Mouse (Mus musculus): ENCODE data around the gene Vps16. TPM values are rescaled to one million over a fixed set of nuclear protein-coding genes. Genes with fewer than 3 reads are reported as not detected.

Gene Vps16
- polyA plus RNA-seq, 1 experiment from 2014 or later: 91.7 TPM

DNA sequence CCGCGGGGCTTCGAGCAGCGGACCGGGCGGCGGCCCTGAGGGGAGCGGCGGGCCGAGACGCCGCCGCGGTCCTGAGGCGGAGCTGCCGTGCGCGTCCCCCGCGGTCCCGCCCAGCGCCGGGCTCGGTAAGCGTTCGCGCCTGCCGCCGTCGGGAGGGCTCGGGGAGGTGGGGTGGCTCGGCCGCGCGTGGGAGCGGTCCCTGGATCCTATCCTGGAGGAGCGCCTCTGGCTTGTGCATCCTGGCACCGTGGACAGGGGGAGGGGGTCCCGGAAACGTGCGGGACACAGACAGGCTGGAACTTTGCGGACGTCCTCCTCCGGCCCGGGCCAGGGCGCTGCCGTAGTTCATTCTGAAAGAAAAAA, 26.3 kb downstream of the Vps16 start:
- H3K9ac ChIP-seq (ENCODE audit: low read length): peak overlapping the region; percentile 88
- peak overlapping the region; percentile 79 for H3K4me2 ChIP-seq
- H3K36me3 ChIP-seq (ENCODE audit: control insufficient read depth, insufficient read depth, low read length): no peaks in the 10 kb centered on the region
- peaks cover 4% of the 10 kb centered on the region; the same call in 1 of the 2 replicates for H3K27me3 ChIP-seq (ENCODE audit: control insufficient read depth, insufficient read depth, low read length)
- ATAC-seq (ENCODE audit: low FRiP score) (peak; percentile 85), DNase-seq (ENCODE audit: low spot score, missing footprints) (no peak)
- H3K9me3 ChIP-seq (ENCODE audit: control insufficient read depth, low read length): no peaks in the 10 kb centered on the region
- peak overlapping the region; percentile 60 for H3K27ac ChIP-seq (ENCODE audit: low read depth, low read length)
- peaks cover 11% of the 10 kb centered on the region; the same call in 1 of the 2 replicates for H3K4me1 ChIP-seq (ENCODE audit: control insufficient read depth, insufficient read depth, low read length)
- WGBS: under 1% methylated on average over 36 of the region's 47 CpGs
- H3K4me3 ChIP-seq (ENCODE audit: low read depth, low read length): peak overlapping the region; percentile 91

GRCm38 (mm10) chr2:130451086-130451726, 27.1 kb downstream of the Vps16 start:
- peak overlapping the region; percentile 88 for H3K9ac ChIP-seq (ENCODE audit: low read length)
- H3K4me2 ChIP-seq: peak overlapping the region; percentile 79
- peaks cover 11% of the 10 kb centered on the region; the same call in 1 of the 2 replicates for H3K4me1 ChIP-seq (ENCODE audit: control insufficient read depth, insufficient read depth, low read length)
- no peak overlapping the region for H3K27ac ChIP-seq (ENCODE audit: low read depth, low read length)
- DNase-seq (ENCODE audit: low spot score, missing footprints) (no peak), ATAC-seq (ENCODE audit: low FRiP score) (no peak)
- WGBS: 74% methylated on average over 14 of the region's 14 CpGs
- no peaks in the 10 kb centered on the region for H3K9me3 ChIP-seq (ENCODE audit: control insufficient read depth, low read length)
- H3K36me3 ChIP-seq (ENCODE audit: control insufficient read depth, insufficient read depth, low read length): no peaks in the 10 kb centered on the region
- H3K4me3 ChIP-seq (ENCODE audit: low read depth, low read length): peak overlapping the region; percentile 91
- H3K27me3 ChIP-seq (ENCODE audit: control insufficient read depth, insufficient read depth, low read length): peaks cover 4% of the 10 kb centered on the region; the same call in 1 of the 2 replicates

DNA sequence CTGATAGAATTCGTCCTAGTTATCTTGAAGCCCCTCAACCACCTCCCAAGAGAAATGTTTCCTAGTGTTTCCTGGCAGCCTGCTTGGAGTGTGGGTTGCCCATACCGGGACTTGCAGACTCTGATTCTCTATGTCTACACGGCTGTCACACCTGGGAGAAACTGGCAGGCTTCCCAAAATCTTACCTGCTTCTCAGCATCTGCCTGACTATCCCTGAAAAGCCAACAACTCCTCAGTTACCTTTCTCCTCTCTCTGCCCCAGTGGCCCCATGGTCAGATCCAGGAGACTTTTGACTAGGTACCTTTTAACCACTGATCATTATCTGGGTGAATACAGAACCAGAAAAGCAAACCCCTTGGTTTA, 27.6 kb downstream of the Vps16 start:
- Histone ChIP-seq H3K9ac (ENCODE audit: low read length) (no peak overlapping the region), H3K27me3 (ENCODE audit: control insufficient read depth, insufficient read depth, low read length) (peaks cover 4% of the 10 kb centered on the region; the same call in 1 of the 2 replicates), H3K9me3 (ENCODE audit: control insufficient read depth, low read length) (no peaks in the 10 kb centered on the region), H3K4me2 (peak overlapping the region; percentile 79), H3K27ac (ENCODE audit: low read depth, low read length) (no peak overlapping the region), H3K36me3 (ENCODE audit: control insufficient read depth, insufficient read depth, low read length) (no peaks in the 10 kb centered on the region), H3K4me1 (ENCODE audit: control insufficient read depth, insufficient read depth, low read length) (peaks cover 11% of the 10 kb centered on the region; the same call in 1 of the 2 replicates), H3K4me3 (ENCODE audit: low read depth, low read length) (no peak overlapping the region)
- ATAC-seq (ENCODE audit: low FRiP score): no peak
- WGBS: 78% methylated on average over 3 of the region's 3 CpGs
- DNase-seq (ENCODE audit: low spot score, missing footprints): no peak

DNA sequence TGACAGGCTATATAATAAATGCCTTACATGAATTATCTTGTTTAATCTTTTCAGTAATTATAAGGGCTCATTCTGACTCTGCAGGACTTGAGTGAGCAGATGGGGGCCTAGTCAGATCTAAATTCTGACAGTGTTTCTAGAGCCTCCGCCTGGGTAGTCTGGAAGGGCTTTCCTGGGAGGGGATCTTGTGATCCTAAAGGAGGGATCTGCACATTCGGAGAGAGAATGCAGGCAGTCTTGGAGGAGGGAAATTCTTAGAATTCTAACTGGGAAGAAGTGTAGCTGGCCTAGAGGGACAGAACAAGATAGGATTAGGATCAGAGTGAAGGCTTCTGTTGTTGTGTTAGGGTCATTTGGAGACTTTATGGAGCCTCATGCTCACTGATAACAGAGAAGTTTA, 28.1 kb downstream of the Vps16 start:
- ATAC-seq (ENCODE audit: low FRiP score) (no peak), DNase-seq (ENCODE audit: low spot score, missing footprints) (no peak)
- Histone ChIP-seq H3K4me2 (no peak overlapping the region), H3K4me1 (ENCODE audit: control insufficient read depth, insufficient read depth, low read length) (peaks cover 11% of the 10 kb centered on the region; the same call in 1 of the 2 replicates), H3K9ac (ENCODE audit: low read length) (no peak overlapping the region), H3K9me3 (ENCODE audit: control insufficient read depth, low read length) (no peaks in the 10 kb centered on the region), H3K27ac (ENCODE audit: low read depth, low read length) (no peak overlapping the region), H3K27me3 (ENCODE audit: control insufficient read depth, insufficient read depth, low read length) (peaks cover 4% of the 10 kb centered on the region; the same call in 1 of the 2 replicates), H3K36me3 (ENCODE audit: control insufficient read depth, insufficient read depth, low read length) (no peaks in the 10 kb centered on the region), H3K4me3 (ENCODE audit: low read depth, low read length) (no peak overlapping the region)
- 56% methylated on average over 2 of the region's 2 CpGs for WGBS

GRCm38 (mm10) chr2:130453421-130453820, 29.3 kb downstream of the Vps16 start:
- Histone ChIP-seq H3K4me3 (ENCODE audit: low read depth, low read length) (no peak overlapping the region), H3K27me3 (ENCODE audit: control insufficient read depth, insufficient read depth, low read length) (peaks cover under 1% of the 10 kb centered on the region; the same call in 1 of the 2 replicates), H3K36me3 (ENCODE audit: control insufficient read depth, insufficient read depth, low read length) (no peaks in the 10 kb centered on the region), H3K9ac (ENCODE audit: low read length) (no peak overlapping the region), H3K4me2 (no peak overlapping the region), H3K9me3 (ENCODE audit: control insufficient read depth, low read length) (no peaks in the 10 kb centered on the region), H3K4me1 (ENCODE audit: control insufficient read depth, insufficient read depth, low read length) (peaks cover 11% of the 10 kb centered on the region; the same call in 1 of the 2 replicates), H3K27ac (ENCODE audit: low read depth, low read length) (no peak overlapping the region)
- ATAC-seq (ENCODE audit: low FRiP score) (no peak), DNase-seq (ENCODE audit: low spot score, missing footprints) (no peak)
- WGBS: 76% methylated on average over 6 of the region's 6 CpGs

DNA sequence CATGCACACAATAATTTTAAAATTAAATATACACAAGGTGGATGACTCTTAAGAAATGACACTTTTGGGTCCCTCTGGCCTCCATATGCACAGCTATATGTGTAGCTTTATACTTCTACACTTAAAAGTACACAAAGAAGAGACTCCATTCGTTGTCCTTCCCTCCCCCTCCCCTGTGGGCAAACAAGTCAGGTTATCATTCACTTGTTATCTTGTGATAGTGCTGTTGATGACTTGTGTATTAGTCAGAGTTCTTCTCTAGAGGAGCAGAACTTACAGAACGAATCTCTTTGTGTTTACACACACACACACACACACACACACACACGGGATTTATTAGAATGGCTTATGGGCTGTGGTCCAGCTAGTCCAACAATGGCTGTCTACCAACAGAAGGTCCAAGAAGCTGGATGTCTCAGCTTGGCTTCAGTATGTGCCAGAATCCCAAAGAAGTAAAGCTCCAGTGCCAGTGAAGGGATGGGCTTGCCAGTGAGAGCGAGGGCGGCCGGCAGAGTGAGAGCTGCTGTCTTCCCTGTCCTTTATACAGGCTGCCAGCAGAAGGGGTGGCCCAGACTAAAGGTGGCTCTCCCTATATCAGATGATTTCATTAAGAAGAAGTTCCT, 30.7 kb downstream of the Vps16 start:
- no peaks in the 10 kb centered on the region for H3K9me3 ChIP-seq (ENCODE audit: control insufficient read depth, low read length)
- H3K9ac ChIP-seq (ENCODE audit: low read length): no peak overlapping the region
- H3K36me3 ChIP-seq (ENCODE audit: control insufficient read depth, insufficient read depth, low read length): no peaks in the 10 kb centered on the region
- H3K27ac ChIP-seq (ENCODE audit: low read depth, low read length): no peak overlapping the region
- no peak overlapping the region for H3K4me3 ChIP-seq (ENCODE audit: low read depth, low read length)
- no peak for DNase-seq (ENCODE audit: low spot score, missing footprints)
- 83% methylated on average over 6 of the region's 6 CpGs for WGBS
- H3K4me1 ChIP-seq (ENCODE audit: control insufficient read depth, insufficient read depth, low read length): peaks cover 11% of the 10 kb centered on the region; the same call in 1 of the 2 replicates
- no peak overlapping the region for H3K4me2 ChIP-seq
- H3K27me3 ChIP-seq (ENCODE audit: control insufficient read depth, insufficient read depth, low read length): no peaks in the 10 kb centered on the region
- no peak for ATAC-seq (ENCODE audit: low FRiP score)

- Histone ChIP-seq H3K27me3 (ENCODE audit: control insufficient read depth, insufficient read depth, low read length) (no peaks in the 10 kb centered on the region), H3K4me2 (no peak overlapping the region), H3K9me3 (ENCODE audit: control insufficient read depth, low read length) (no peaks in the 10 kb centered on the region), H3K4me3 (ENCODE audit: low read depth, low read length) (no peak overlapping the region), H3K27ac (ENCODE audit: low read depth, low read length) (no peak overlapping the region), H3K36me3 (ENCODE audit: control insufficient read depth, insufficient read depth, low read length) (no peaks in the 10 kb centered on the region), H3K9ac (ENCODE audit: low read length) (no peak overlapping the region), H3K4me1 (ENCODE audit: control insufficient read depth, insufficient read depth, low read length) (no peaks in the 10 kb centered on the region)
- ATAC-seq (ENCODE audit: low FRiP score): no peak
- 94% methylated on average over 3 of the region's 3 CpGs for WGBS
- DNase-seq (ENCODE audit: low spot score, missing footprints): no peak
These were observed 33.7 kb downstream of the Vps16 start for GRCm38 (mm10) chr2:130457871-130458270.

- no peaks in the 10 kb centered on the region for H3K4me1 ChIP-seq (ENCODE audit: control insufficient read depth, insufficient read depth, low read length)
- no peaks in the 10 kb centered on the region for H3K27me3 ChIP-seq (ENCODE audit: control insufficient read depth, insufficient read depth, low read length)
- no peak overlapping the region for H3K9ac ChIP-seq (ENCODE audit: low read length)
- ATAC-seq (ENCODE audit: low FRiP score) (no peak), DNase-seq (ENCODE audit: low spot score, missing footprints) (no peak)
- no peaks in the 10 kb centered on the region for H3K36me3 ChIP-seq (ENCODE audit: control insufficient read depth, insufficient read depth, low read length)
- WGBS: 93% methylated on average over 3 of the region's 3 CpGs
- no peak overlapping the region for H3K27ac ChIP-seq (ENCODE audit: low read depth, low read length)
- no peak overlapping the region for H3K4me3 ChIP-seq (ENCODE audit: low read depth, low read length)
- no peak overlapping the region for H3K4me2 ChIP-seq
- H3K9me3 ChIP-seq (ENCODE audit: control insufficient read depth, low read length): no peaks in the 10 kb centered on the region
These were observed 35.4 kb downstream of the Vps16 start for GRCm38 (mm10) chr2:130459576-130459975.

- H3K27me3 ChIP-seq (ENCODE audit: control insufficient read depth, insufficient read depth, low read length): no peaks in the 10 kb centered on the region
These were observed 37.3 kb downstream of the Vps16 start for GRCm38 (mm10) chr2:130461287-130462071.

More at GRCm38 (mm10) chr2:130461287-130462071, 37.3 kb downstream of the Vps16 start:
- H3K4me3 ChIP-seq (ENCODE audit: low read depth, low read length): no peak overlapping the region
- H3K36me3 ChIP-seq (ENCODE audit: control insufficient read depth, insufficient read depth, low read length): no peaks in the 10 kb centered on the region
- H3K9me3 ChIP-seq (ENCODE audit: control insufficient read depth, low read length): no peaks in the 10 kb centered on the region
- H3K4me2 ChIP-seq: no peak overlapping the region
- 82% methylated on average over 15 of the region's 15 CpGs for WGBS
- no peaks in the 10 kb centered on the region for H3K4me1 ChIP-seq (ENCODE audit: control insufficient read depth, insufficient read depth, low read length)
- DNase-seq (ENCODE audit: low spot score, missing footprints) (no peak), ATAC-seq (ENCODE audit: low FRiP score) (no peak)
- no peak overlapping the region for H3K9ac ChIP-seq (ENCODE audit: low read length)
- no peak overlapping the region for H3K27ac ChIP-seq (ENCODE audit: low read depth, low read length)
